Mouse (Mus musculus): ENCODE data around the gene Cracr2a.

Cracr2a gene

DNA sequence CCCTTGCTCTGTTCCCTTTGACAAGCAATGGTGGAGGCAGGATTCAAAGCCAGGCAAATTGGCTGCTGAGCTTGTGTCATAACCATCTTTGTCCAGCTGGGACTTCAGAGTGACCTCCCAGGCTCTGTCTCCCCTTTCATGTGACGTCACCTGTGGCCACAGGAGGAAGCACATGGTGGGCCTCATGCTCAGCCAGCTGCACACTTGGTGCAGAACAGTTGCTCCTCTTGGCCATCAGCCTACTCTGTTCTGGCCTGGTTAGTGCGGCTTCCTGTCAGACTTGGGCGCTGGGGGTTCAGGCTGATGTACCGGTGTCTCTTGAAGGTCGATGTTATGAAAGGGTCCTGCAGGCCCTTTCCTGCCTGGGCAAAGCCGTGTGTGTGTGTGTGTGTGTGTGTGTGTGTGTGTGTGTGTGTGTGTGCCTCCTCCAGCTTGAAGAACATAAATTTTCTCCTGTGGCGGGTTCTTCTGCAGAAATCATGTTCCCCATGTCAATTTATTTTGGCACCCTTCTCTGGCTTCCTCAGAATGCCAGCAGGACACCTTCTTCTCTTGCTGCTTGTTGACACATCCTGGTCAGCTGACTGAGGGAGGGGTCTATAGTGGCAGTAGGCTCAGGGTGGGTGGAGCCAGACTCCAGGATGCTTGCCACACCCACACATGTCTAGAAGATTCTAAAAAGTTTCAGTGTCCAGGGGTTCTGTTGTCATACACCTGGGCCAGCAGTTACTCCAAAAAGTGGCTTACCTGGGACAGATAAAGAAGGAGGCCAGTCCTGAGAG lies 5.0 kb downstream of the Cracr2a start:
- DNase-seq (ENCODE audit: low spot score in 2 of 2): peak; percentile 31 to 41

DNA sequence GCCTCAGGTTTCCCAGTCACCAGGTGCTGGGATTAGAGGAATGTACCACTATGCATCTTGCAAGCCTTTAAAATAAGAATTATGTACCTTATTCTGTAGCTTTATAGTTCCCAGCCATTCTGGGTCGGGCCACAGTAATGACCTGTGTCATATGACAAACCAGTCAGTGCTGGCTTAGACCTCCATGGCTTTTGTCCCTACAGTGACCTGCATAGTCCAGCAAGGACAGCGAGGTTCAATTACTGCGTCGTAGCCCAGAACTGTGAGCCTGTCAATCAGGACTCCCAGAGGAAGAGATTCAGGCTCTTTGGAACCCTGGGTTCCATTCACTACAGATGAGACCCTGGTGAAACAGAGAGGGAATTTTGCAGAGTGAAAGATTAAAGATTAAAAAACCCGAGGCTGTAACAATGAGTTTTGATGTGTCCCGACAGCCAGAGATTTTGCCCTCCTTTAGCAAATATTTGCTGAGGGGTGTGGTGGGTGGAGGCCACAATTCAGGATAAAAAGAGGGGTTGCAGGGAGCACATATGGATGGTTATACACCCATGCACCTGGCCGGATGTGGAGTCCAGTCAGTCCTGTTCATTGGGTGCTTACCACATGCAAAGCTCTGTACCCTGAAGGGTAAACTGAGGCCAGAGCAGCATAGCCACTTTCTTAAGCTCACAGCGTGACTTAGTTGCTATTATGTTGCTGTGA lies 10.9 kb downstream of the Cracr2a start:
- no peak for DNase-seq (ENCODE audit: low spot score in 2 of 2)

DNA sequence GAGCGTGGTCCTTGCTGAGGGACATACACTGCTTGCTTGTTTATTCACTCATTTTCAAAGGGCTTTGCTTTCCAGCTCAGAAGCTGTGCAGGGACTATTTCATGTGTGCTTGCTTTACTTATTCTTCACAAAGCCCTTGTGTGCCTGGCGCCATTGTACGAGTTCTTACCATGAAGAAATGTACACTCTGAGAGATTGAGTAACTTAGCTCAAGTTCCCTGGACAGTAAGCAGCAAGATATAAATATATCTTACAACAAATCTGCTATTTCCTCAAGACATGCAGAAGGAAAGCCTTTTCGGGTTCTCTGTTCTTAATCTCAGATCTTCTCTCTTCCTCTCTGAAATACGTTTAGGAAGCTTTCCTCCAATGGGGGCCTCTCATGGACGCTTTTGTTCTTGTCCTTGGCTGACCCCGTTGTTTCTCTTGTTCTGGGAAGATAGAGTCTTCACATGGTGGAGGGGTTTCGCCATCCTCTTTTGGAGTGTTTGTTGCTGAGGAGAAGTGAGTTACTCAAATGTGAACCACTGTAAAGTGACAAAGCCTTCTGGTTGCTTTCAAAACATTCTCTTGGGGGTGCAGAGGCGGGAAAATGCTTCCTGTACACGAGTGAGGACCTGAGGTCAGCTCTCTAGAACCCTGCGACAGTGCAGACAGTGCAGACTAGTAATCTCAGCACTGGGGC lies 12.8 kb downstream of the Cracr2a start:
- DNase-seq (ENCODE audit: low spot score in 2 of 2): no peak

DNA sequence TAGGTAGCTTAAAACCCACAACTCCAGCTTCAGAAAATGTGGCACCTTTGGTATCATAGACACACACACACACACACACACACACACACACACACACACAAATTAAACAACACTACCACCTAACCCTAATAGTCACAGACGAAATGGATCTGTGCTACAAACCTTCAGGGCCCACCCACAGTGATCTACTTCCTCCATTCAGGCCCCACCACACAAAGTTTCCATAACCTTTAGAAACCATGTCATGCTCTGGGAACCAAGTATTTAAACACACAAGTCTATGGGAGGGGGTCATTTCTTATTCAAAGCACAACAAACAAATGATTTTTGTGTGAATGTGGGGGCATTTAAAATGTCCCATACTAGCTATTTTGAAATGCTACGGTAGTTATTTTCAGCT lies 14.1 kb downstream of the Cracr2a start:
- DNase-seq (ENCODE audit: low spot score in 2 of 2): peak; percentile 15 to 38

DNA sequence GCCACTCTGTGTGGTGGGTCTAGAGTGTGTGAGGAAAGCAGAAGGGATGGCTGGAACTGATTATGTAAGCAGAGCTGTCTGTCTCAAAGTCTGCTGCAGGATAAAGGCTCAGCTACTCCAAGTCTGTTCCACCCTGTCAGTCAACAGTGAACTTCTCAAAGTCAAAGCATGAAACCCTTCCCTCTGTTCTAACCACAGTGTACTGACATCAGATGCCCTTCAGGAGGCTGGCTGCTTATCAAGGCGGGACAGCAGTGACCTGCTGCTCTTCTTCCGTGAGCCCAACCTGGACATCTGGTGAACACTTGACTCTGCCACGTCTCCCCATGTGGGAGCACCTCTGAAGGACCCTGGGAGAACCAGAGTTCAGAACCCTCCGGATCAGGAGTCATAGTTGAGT lies 16.6 kb downstream of the Cracr2a start:
- DNase-seq (ENCODE audit: low spot score in 2 of 2): peak; percentile 18 to 22

DNA sequence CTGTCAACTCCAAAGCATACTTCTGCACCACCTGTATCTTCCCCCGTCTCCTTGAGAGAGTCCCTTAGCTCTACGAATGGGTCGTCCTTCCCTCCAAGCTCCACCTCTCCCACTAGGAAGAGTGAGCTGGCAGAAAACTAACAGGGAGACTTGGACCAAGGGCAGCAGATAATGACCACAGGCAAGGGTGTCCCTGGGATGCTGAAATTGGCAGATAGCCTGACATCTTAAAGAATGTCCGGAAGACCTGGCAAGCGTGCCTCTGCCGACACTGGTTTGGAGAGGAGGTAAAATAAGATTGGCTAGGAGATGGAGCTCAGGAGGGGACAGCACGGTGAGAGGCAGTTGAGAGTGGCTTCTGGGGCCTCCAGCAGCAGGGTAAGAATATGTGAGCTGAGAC lies 17.2 kb downstream of the Cracr2a start:
- no peak for DNase-seq (ENCODE audit: low spot score in 2 of 2)

DNA sequence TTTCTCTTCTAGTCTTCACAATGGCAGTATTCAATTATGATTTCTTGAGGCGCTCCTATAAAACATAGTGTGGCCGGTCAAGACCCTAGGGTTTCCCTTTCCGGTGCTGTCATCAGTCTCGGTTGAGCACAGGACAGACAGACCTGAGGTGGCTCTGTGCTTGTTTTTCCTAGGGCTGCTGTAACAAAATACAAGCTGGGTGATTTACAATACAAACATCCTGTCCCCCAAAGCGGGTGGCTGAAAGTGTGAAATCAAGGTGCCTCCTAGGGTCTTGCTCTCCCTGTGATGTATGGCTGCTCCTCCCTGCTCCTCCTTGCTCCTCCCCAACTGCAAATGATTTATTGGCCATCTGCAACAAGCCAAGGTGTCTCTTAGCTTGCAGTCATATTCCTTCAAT lies 17.7 kb downstream of the Cracr2a start:
- DNase-seq (ENCODE audit: low spot score in 2 of 2): no peak

DNA sequence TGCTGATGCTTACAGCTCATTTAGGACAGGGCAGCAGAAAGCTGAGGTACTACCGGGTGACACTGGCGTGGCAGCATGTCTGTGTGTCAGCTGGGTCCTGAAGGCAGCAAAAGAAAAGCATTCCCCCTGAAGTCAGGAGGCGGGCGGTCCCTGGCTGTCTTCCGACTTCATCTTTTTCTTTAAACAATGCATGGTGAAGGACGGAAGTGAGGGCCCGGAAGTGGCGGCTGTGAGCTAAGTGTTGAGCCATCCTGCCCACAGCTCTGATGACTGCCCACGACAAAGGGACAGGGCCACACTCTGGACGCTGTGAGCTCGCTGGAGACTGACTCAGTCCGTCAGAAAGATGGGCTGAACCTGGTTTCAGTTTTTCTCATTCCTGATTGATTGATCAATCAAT lies 20.8 kb downstream of the Cracr2a start:
- peak; percentile 43 to 46 for DNase-seq (ENCODE audit: low spot score in 2 of 2)

DNA sequence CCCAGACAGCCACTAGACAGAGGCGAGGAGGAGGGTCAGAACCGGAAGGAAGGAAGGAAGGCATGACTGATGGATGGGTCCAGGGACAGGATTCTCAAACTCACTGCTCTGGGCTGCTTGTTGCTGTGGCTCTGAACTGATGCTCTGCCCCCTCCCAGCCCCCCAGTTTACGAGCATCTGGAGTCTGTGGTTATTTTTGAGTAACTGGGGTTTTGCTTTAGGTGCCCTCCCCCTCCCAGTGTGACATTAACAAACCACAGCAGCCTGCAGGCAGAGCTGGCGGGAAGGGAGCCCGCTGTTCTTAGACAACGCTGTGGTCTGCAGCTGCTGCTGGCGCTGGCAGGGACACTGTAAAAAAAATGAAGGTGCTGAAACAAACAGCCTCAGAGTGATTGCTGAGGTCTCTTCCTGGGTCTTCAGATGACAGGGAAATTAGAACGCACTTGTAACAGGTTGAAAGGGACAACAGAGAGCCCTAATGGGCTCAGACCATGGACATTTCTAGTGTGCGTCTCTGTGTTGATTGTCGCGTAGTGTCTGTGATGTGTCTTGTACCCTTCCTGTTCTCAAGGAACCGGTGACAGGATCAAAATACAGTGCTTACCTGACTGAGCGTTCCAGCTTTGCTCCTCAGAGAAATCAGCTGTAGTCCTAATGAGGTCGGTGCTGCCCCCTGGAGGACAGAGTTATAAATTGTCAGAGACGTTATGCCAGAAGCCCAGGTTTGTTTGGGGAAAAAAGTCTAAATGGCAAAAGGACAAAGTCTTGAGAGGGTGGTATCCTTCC lies 21.4 kb downstream of the Cracr2a start:
- DNase-seq (ENCODE audit: low spot score in 2 of 2): peak; percentile 72 to 85

DNA sequence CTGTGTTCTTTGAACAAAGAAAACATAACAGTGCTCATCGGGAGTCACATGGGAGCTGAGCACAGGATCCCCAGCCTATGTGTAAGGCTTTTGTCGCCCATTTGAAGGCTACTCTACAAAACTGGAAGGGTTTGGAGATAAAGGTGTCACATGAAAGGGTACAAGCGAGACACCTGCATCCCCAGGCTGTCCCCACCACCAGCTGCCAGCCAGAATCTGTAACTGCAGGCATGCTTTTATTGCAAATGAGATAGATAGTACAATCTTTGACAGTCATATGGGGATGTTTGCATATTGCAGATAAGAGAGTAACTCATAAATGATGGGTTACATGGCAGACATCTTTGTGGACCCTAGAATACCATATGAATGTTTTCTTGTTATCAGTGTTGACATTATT lies 30.3 kb downstream of the Cracr2a start:
- DNase-seq (ENCODE audit: low spot score in 2 of 2): no peak

DNA sequence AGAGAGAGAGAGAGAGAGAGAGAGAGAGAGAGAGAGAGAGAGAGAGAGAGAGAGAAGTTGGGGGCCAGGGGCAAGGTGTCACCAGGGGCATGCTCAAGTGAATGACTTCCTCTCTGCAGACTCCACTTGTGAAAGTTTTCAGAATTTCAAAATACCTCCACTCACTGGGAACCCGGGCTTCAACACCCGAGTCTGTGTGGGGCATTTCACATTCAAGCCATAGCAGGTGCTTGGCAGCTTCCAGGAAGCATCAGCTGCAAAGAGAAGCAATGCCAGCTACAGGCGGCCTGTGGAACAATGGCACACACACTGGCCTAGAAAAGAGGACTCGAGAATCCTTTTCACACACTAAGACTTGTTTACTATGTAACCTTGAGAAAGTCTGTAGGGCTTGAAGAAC lies 32.3 kb downstream of the Cracr2a start:
- no peak for DNase-seq (ENCODE audit: low spot score in 2 of 2)

DNA sequence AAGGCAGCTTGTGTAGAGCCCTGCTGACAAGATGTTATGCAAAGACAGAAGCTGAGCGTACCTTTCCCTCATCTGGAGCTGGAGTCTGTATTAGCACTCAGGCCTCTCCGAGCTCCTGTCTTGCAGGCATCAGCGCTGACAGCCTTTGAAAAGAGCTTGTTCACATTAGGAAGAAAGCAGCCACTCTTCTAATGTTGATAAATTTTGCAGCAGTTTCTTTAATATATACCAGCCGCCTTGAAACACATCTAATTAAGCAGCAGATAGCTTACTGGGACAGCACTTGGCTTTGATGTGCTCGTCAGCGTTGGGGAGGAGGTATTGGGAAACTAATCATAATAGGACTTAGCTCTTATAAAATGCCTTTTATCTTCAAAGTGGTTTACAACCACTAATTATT lies 38.1 kb downstream of the Cracr2a start:
- DNase-seq (ENCODE audit: low spot score in 2 of 2): no peak

DNA sequence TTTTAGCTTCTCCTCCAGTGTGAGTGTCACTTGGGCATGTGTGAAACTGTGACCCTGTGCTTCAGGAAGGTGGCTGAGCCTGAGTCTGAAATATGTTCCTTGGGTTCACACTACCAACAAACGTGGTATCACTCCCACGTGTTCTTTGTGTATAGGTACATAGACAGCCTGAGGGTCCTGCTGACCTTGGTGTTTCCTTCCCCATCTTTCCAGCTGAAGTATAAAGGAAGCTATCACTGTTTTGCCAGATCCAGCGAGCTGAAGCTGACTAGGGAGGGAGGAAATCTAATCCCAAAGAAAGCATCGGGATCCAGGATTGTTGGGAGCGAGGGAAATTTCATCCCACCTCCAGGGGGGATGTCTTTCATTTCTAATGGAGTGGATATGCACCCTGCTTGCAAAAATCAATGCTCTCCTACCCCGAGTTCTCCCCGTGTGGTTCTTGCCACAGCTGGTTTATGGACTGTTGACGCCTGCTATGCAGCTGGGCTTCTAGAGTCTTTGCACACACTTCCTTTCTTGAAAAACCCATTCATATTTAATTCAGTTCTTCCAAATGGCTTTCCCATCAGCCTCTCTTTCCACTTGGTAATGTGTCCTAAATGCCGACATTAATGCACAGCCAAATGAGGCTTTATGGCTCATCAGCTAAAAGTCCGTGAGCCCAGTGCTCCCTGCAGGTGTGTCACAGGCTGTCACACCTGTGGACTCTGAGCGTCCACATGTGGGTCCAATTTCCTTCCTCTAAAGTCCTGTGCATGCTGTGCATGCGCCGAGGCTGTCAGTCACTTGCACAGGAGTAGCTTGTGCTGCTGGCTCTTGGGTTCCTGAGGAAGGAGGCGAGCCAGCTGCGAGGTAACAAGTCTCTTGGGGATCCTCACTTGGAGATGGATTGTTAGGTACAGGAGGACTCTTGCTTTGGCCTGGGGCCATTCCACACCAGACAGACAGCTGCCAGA lies 44.2 kb downstream of the Cracr2a start:
- DNase-seq (ENCODE audit: low spot score in 2 of 2): no peak

DNA sequence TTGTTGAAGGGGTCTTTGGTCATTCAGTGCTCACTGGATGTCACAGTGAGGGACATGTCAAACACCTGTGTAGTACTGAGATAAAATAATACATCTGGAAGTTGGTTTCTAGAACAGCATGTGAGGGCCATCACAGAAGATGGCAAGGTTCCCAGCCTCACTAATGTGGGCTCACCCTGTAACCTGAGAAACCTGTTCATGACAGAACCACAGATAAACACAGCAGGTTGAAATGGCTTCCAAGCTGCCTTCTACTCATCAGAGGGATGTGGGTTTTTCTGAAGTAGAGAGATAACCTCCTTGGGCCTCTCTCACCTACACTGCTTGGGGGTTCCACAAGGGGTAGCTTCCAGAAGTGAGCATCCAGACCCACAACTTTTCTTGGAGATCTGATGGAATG lies 48.5 kb downstream of the Cracr2a start:
- no peak for DNase-seq (ENCODE audit: low spot score in 2 of 2)

DNA sequence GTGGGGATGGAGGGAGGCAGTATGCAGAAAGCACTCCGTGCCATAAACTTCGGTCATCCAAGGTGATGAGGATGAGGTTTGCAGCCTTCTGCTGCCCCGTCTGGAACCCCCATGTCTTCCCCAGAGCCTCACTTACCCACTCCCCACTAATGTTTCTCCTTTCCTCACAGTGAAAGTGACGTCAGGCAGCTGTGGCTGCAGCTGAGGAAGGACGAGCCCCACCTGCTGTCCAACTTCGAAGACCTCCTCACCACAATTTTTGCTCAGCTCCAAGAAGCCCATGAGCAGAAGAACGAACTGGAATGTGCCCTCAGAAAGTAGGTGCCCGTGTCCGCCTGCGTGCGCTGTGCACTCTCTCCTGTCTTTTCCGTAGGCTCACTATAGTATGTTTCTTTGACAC lies 50.1 kb downstream of the Cracr2a start:
- no peak for DNase-seq (ENCODE audit: low spot score in 2 of 2)

DNA sequence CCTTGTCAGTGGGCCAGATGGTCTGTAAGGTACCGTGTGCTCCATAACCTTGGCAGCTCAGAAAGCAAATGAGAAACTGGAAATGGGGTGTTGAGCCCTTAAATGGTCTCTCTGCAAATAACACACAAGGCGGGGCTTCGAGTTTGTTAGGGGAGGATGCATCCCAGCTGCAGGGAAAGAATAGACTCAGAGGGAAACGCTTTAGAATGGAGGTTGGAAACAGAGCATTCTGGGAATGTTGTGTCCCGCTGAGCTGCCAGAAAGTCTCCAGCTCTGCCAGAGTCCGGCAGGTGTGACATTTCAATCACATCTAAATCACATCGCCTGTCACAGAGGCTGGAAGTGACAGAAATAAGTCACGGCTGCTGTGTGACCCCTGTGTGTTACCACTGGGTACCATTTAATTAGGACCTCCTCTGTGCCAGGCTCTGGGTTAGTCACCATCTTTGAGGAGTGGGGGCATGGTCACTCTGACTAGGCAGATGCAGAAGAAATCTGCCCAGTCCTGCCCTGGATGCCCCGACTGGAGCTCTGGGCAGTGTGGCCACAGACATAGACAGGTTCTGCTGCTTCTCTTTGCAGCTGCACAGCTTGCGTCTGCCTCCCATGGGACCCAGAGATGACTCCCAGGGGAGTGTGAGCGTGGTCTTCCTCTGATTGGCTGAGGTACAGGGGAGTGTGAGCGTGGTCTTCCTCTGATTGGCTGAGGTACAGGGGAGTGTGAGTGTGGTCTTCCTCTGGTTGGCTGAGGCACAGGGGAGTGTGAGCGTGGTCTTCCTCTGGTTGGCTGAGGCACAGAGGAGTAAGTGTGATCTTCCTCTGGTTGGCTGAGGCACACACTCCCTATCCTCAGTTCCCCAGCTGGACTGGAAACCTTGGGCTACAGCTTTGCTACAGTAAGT lies 53.2 kb downstream of the Cracr2a start:
- DNase-seq (ENCODE audit: low spot score in 2 of 2): peak; percentile 63 to 70

DNA sequence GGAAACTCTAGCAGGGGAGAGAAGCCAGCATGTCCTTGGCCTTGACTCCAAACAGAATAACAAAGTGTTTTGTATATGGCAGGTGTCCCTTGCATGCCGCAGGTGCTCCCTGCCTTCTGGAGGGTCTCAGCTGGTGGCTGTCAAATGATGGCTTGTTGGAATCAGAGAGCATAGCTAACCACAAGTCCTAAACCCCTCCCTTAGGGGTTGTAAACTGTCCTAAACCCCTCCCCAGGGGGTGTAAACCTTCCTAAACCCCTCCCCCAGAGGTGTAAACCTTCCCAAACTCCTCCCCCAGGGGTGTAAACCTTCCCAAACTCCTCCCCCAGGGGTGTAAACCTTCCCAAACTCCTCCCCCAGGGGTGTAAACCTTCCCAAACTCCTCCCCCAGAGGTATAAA lies 55.5 kb downstream of the Cracr2a start:
- DNase-seq (ENCODE audit: low spot score in 2 of 2): no peak

DNA sequence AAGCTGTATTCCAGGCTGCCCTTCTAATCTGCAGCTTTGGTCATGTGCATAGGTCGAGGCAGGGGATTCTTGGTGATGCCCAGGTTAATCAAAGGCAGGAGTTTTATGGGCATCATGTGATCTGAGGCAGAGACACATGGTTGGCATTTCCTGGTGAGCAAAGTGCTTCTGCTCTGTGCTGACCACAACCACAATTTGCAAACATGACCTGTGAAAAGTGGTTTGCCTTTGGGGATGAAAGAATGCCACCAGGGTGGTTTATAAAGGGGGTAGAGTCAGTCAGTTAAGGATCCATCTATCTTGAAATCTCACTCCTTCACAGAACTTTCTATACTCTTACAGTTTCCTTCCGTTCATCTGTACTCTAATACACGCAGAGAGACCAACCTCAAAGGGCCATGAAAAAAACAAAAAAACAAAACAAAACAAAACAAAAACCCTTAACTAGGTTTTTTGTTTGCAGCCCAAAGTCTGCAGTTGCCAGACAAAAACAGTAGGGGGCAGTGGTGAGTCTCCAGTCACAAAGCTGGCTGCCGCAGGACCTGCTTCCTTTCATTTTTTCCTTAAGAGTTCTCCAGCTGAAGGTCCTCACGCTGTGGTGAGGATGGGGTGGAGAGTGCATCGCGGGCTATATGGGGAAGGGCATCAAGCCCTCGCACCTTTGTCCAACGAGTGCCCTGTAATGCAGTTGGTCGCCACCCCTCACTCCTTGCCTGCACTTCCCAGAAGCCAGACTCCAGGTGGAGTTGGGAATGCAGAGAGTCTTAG lies 56.3 kb downstream of the Cracr2a start:
- DNase-seq (ENCODE audit: low spot score in 2 of 2): no peak

DNA sequence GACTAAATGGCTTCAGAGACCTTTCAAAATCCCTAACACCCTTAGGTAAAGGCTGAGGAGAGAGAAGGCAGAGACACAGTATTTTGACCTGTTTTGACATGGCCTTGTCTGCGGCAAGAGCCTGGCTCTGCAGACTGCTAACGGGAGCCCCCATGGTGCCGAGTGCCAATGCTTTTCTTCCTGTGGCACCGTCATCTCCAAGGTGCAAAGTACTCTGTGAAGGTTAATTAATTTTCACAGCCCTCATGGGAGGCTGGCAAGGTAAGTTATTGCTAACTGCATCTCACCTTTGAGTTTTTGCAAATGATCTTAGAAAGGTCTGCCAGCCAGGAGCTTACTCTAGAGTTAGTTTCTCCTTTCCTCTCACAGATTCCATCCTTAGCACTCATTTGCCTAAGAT lies 57.5 kb downstream of the Cracr2a start:
- no peak for DNase-seq (ENCODE audit: low spot score in 2 of 2)

All from spleen, postnatal 36 days (tissue).